Mouse (Mus musculus) subcutaneous adipose tissue, adult 2 months (tissue): Measurements from ENCODE around the gene Gm45015. TPM values are rescaled to one million over a fixed set of nuclear protein-coding genes. Genes with fewer than 3 reads are reported as not detected.

ENCODE experiments used
- polyA plus RNA-seq: library from polyadenylated mRNA; depleted of rRNA; stranded (reverse); fragments of >200 nt; gene quantifications from 2 replicates; pipeline ENCODE4 v1.2.3, GENCODE M21; 2012; ENCODE audit warnings: low replicate concordance; rRNA removed

Gm45015 gene
- not detected in 2 replicates for polyA plus RNA-seq

DNA sequence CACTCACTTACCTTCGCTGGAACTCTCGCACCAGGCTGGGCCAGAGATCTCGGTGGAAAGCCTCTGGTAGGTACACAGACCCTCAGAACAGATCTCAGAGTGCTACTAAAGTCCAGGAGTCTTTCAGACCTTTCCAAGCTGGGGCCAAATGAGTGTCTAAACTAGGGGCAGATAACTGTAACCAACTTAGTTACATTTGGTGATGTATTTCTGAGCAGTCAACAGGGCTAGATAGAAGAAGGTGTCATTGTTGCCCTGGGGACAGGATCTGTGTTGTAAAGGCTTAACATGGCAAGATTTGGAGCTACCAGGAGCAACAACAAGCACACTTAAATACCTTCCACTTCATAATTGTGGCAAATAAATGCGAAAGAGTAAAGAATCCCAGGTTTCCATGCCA, at the start of gene Gm45015:
Gm45015 (minus strand) TSS at position 101 of the 400 bp plus-strand sequence.

DNA sequence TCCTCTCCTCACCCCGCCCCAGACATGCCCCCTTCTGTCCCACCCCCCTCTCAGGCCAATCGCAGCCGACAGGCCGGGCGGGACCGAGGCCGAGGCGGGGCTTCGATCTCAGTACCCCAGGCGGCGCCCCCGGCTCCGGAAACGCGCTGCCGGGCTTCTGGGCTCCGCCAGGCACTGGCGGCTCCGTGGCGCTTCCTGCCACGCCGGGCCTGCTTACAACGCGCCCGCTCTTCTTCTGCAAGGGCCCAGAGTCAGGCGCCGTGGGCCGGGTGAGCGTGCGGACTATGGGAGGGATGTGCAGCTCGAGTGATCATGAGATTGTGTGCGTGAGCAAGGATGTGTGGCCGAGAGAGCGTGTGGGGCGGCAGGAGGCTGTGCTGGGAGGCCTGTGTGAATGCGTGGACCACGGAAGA, 5.8 kb upstream of the Gm45015 start, which contains the start of gene Zfp275:
Zfp275 (plus strand) TSS at position 139 of the 413 bp plus-strand sequence.

DNA sequence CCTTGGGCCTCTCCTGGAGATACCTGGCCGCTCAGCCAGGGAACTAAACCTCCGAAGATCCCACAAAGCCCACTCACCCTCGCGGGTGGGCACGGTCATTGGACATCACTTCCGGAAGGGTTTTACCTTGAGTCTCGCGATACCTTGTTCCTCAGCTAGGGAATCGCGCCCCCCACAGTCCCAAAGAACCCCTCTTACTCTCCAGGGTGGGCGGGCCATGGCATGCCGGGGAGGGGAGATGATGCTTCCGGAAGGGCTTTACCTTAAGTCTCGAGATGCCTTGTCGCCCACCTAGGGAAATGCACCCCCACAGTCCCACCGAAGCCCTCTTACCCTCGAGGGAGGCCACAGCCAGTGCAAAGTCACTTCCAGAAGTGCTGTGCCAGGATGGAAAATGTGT, 43.8 kb downstream of the Gm45015 start, which contains the start of the genes Xlr5a and Xlr5c:
Xlr5a (minus strand) TSS at position 101 of the 400 bp plus-strand sequence.
Xlr5c (minus strand) TSS at position 101 of the 400 bp plus-strand sequence.

Other genes starting within 250 kb of the Gm45015 start
- 0.40 and 1.2 TPM in 2 replicates for gene Xlr3a, start 239.7 kb downstream of the Gm45015 start, polyA plus RNA-seq
- 0.08 and 0.09 TPM in 2 replicates for gene Gm14685, start 219.8 kb downstream of the Gm45015 start, polyA plus RNA-seq
- not detected in 2 replicates for gene Xlr5b, start 188.0 kb downstream of the Gm45015 start, polyA plus RNA-seq
- gene DXBay18, start 187.4 kb downstream of the Gm45015 start, polyA plus RNA-seq, result not detected in 2 replicates
- gene Spin2d, start 159.9 kb downstream of the Gm45015 start, polyA plus RNA-seq, result not detected in 2 replicates
- 0.82 and 4.4 TPM in 2 replicates for gene Xlr3b, start 144.6 kb downstream of the Gm45015 start, polyA plus RNA-seq
- gene Xlr4b, start 122.5 kb downstream of the Gm45015 start, polyA plus RNA-seq, result 0.48 and 1.5 TPM in 2 replicates
- gene F8a, start 108.5 kb downstream of the Gm45015 start, polyA plus RNA-seq, result 7.5 and 8.9 TPM in 2 replicates
- gene Xlr4c, start 93.7 kb downstream of the Gm45015 start, polyA plus RNA-seq, result 0.40 TPM in 1 of 2 replicates, not detected in the other
- 0.13 and 0.29 TPM in 2 replicates for gene Xlr3c, start 71.5 kb downstream of the Gm45015 start, polyA plus RNA-seq
- gene Xlr5a, start 43.9 kb downstream of the Gm45015 start, polyA plus RNA-seq, result not detected in 2 replicates
- gene Xlr5c, start 43.9 kb downstream of the Gm45015 start, polyA plus RNA-seq, result not detected in 2 replicates
- gene Zfp275, start 5.8 kb upstream of the Gm45015 start, polyA plus RNA-seq, result 11.0 and 24.4 TPM in 2 replicates
- 0.27 and 0.37 TPM in 2 replicates for gene Gm18336, start 61.9 kb upstream of the Gm45015 start, polyA plus RNA-seq
- 0.03 and 0.05 TPM in 2 replicates for gene Zfp92, start 74.3 kb upstream of the Gm45015 start, polyA plus RNA-seq
- 0.36 TPM in 1 of 2 replicates, not detected in the other for gene Trex2, start 98.5 kb upstream of the Gm45015 start, polyA plus RNA-seq
- gene Haus7, start 122.2 kb upstream of the Gm45015 start, polyA plus RNA-seq, result 23.5 and 24.7 TPM in 2 replicates
- 345 and 430 TPM in 2 replicates for gene Bgn, start 146.8 kb upstream of the Gm45015 start, polyA plus RNA-seq
- gene Atp2b3, start 166.2 kb upstream of the Gm45015 start, polyA plus RNA-seq, result 0.04 and 0.08 TPM in 2 replicates